Mouse (Mus musculus) thymus, adult 2 months (tissue): ENCODE results near the gene Prkca.

Source experiments
- CTCF ChIP-seq: fragments of 200-500 bp; IDR thresholded peaks from 2 replicates; pipeline ENCODE4 v1.5.1; 2012; ENCODE audit warnings: mild to moderate bottlenecking, control low read depth, low read length, moderate library complexity, borderline replicate concordance; ENCODE audit not compliant: control insufficient read depth, poor library complexity, insufficient read depth; ENCODE audit errors: extremely low read depth
- POLR2A ChIP-seq: fragments of 200-500 bp; IDR thresholded peaks from 2 replicates; pipeline ENCODE4 v1.6.1; 2012; ENCODE audit warnings: mild to moderate bottlenecking, low read length, control low read depth, moderate library complexity; ENCODE audit not compliant: control insufficient read depth, poor library complexity, insufficient read depth; ENCODE audit errors: extremely low read depth

GRCm38 (mm10) chr11:108104085-108104484 lies 239.6 kb downstream of the Prkca start:
- no peak for TF ChIP-seq CTCF
- TF ChIP-seq POLR2A = no peak
